Mouse (Mus musculus): ENCODE data around the gene Zcchc24. TPM values are rescaled to one million over a fixed set of nuclear protein-coding genes. Genes with fewer than 3 reads are reported as not detected.

The Zcchc24 gene
- polyA plus RNA-seq, 1 experiment from 2014 or later: 6.6 TPM

GRCm38 (mm10) chr14:25682020-25682419 is 86.8 kb downstream of the Zcchc24 start:
- ATAC-seq: no peak
- no peaks in the 10 kb centered on the region for H3K9me3 ChIP-seq (replicated peaks)
- H3K27me3 ChIP-seq: no peaks in the 10 kb centered on the region
- H3K4me1 ChIP-seq: no peaks in the 10 kb centered on the region
- no peak overlapping the region for H3K4me2 ChIP-seq
- no peaks in the 10 kb centered on the region for H3K36me3 ChIP-seq (ENCODE audit: poor library complexity, severe bottlenecking)
- WGBS: 84% methylated on average over 6 of the region's 6 CpGs
- H3K4me3 ChIP-seq: no peak overlapping the region
- H3K9ac ChIP-seq: no peak overlapping the region
- H3K27ac ChIP-seq: no peak overlapping the region

GRCm38 (mm10) chr14:25679625-25680024 is 89.2 kb downstream of the Zcchc24 start:
- H3K4me2 ChIP-seq: no peak overlapping the region
- no peaks in the 10 kb centered on the region for H3K36me3 ChIP-seq (ENCODE audit: poor library complexity, severe bottlenecking)
- no peaks in the 10 kb centered on the region for H3K27me3 ChIP-seq
- no peak overlapping the region for H3K9ac ChIP-seq
- no peak overlapping the region for H3K4me3 ChIP-seq
- H3K27ac ChIP-seq: no peak overlapping the region
- H3K4me1 ChIP-seq: no peaks in the 10 kb centered on the region
- ATAC-seq: no peak
- no peaks in the 10 kb centered on the region for H3K9me3 ChIP-seq (replicated peaks)
- 76% methylated on average over 7 of the region's 7 CpGs for WGBS

GRCm38 (mm10) chr14:25667587-25667986 is 101.3 kb downstream of the Zcchc24 start:
- no peak for ATAC-seq
- no peaks in the 10 kb centered on the region for H3K27me3 ChIP-seq
- H3K9ac ChIP-seq: no peak overlapping the region
- H3K4me3 ChIP-seq: no peak overlapping the region
- no peaks in the 10 kb centered on the region for H3K4me1 ChIP-seq
- no peak overlapping the region for H3K27ac ChIP-seq
- no peaks in the 10 kb centered on the region for H3K9me3 ChIP-seq (replicated peaks)
- H3K4me2 ChIP-seq: no peak overlapping the region
- WGBS: 79% methylated on average over 3 of the region's 3 CpGs
- peaks cover 52% of the 10 kb centered on the region for H3K36me3 ChIP-seq (ENCODE audit: poor library complexity, severe bottlenecking)

DNA sequence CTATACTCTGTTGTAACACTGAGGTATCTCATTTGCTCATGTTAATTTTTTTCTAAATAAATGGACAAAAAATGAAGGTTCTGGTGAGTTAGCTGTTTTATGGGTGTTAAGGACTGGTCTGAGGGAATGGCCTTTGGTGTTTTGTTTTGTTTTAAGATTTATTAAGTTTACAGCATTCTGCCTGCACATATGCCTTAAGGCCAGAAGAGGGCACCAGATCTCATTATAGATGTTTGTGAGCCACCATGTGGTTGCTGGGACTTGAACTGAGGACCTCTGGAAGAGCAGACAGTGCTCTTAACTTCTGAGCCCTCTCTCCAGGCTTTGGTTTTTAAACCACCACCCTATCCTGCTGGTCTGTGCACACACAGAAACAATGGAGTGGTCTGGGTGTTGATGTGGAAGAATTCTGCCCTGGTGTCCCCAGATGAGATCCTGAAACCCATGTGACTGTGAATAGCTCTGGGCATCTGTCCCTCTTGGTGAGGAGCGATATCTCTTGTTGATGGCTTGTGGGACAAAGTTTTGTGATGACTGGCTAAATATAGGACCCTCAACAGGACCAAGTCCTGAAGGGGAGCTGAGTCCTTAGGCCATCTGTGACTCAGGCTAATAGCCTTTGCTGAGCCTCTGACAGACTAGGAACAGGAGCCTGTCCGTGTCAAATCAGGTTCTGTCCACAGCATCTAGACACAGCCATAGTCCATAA is 102.0 kb downstream of the Zcchc24 start:
- Histone ChIP-seq H3K9ac (no peak overlapping the region), H3K4me1 (no peaks in the 10 kb centered on the region), H3K36me3 (ENCODE audit: poor library complexity, severe bottlenecking) (peaks cover 59% of the 10 kb centered on the region), H3K4me2 (no peak overlapping the region), H3K27ac (no peak overlapping the region), H3K27me3 (no peaks in the 10 kb centered on the region), H3K9me3 (replicated peaks) (no peaks in the 10 kb centered on the region), H3K4me3 (no peak overlapping the region)
- no peak for ATAC-seq
- 93% methylated on average over 2 of the region's 2 CpGs for WGBS

- WGBS: 71% methylated on average over 19 of the region's 19 CpGs
- Histone ChIP-seq H3K4me3 (no peak overlapping the region), H3K27me3 (no peaks in the 10 kb centered on the region), H3K9ac (no peak overlapping the region), H3K27ac (peak overlapping the region; percentile 20; the same call in 1 of the 2 replicates), H3K9me3 (replicated peaks) (no peaks in the 10 kb centered on the region), H3K4me2 (no peak overlapping the region), H3K4me1 (no peaks in the 10 kb centered on the region), H3K36me3 (ENCODE audit: poor library complexity, severe bottlenecking) (peaks cover 73% of the 10 kb centered on the region)
- ATAC-seq: 0 out of 2 replicates have a peak, but pooled peaks have one; percentile 44
These were observed 103.4 kb downstream of the Zcchc24 start for GRCm38 (mm10) chr14:25665314-25665970.

- peak overlapping the region; percentile 62 for H3K27ac ChIP-seq
- H3K9ac ChIP-seq: no peak overlapping the region
- no peaks in the 10 kb centered on the region for H3K27me3 ChIP-seq
- H3K36me3 ChIP-seq (ENCODE audit: poor library complexity, severe bottlenecking): peaks cover 85% of the 10 kb centered on the region
- no peak overlapping the region for H3K4me2 ChIP-seq
- 76% methylated on average over 7 of the region's 7 CpGs for WGBS
- H3K4me3 ChIP-seq: no peak overlapping the region
- no peaks in the 10 kb centered on the region for H3K4me1 ChIP-seq
- ATAC-seq: no peak
- H3K9me3 ChIP-seq (replicated peaks): no peaks in the 10 kb centered on the region
These were observed 104.5 kb downstream of the Zcchc24 start for GRCm38 (mm10) chr14:25664310-25664695.

DNA sequence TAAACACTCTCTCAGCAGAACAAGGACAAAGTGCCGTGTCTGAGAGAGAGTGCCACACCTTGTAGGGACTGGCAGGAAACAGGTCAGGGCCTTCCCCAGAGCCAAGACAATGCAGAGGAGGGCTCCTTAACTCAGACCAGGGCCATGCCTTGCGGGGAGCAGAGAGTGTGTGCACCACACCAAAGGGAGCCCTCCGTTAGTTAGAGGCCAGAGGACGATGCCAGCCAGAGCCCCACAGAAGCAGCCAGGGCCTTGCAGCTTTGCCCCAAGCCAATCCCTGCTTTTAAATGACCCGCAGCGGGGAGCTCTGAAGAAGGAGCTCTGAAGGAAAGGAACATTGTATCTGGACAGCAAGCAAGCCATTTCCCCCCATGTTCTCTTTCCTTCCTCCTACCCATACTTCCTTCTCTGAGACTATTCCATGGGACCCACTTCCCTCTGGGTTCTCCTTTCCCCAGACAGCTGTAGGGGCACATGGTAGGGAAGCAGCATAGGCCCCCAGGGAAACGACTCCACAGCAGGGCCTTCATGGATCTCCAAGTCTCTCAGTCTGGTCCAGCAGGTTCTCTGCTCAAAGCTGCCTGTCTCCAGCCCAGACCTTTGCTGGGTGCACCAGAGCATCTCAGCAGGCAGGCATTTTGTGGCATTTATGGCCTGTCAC is 105.1 kb downstream of the Zcchc24 start:
- Histone ChIP-seq H3K27ac (peak overlapping the region; percentile 62), H3K4me3 (no peak overlapping the region), H3K9me3 (replicated peaks) (no peaks in the 10 kb centered on the region), H3K4me1 (no peaks in the 10 kb centered on the region), H3K4me2 (no peak overlapping the region), H3K27me3 (no peaks in the 10 kb centered on the region), H3K36me3 (ENCODE audit: poor library complexity, severe bottlenecking) (peaks cover 86% of the 10 kb centered on the region), H3K9ac (no peak overlapping the region; the same call in 1 of the 2 replicates)
- no peak for ATAC-seq
- 80% methylated on average over 7 of the region's 7 CpGs for WGBS

Other genes starting within 250 kb of the Zcchc24 start
- 22.8 and 29.5 TPM in 2 replicates for gene Ppif, start 74.9 kb downstream of the Zcchc24 start, polyA plus RNA-seq (2015; fragmentation: Nextera tagmentation; extraction: Ambion mirVana)
- 1.8 and 2.1 TPM in 2 replicates for gene Anxa11, start 73.1 kb upstream of the Zcchc24 start, polyA plus RNA-seq (2015; fragmentation: Nextera tagmentation; extraction: Ambion mirVana)
- not detected in 2 replicates for gene Plac9a, start 134.1 kb upstream of the Zcchc24 start, polyA plus RNA-seq (2015; fragmentation: Nextera tagmentation; extraction: Ambion mirVana)
- gene Tmem254a, start 158.6 kb upstream of the Zcchc24 start, polyA plus RNA-seq (2015; fragmentation: Nextera tagmentation; extraction: Ambion mirVana): 2.5 and 3.4 TPM in 2 replicates
- gene Cphx1, start 169.3 kb upstream of the Zcchc24 start, polyA plus RNA-seq (2015; fragmentation: Nextera tagmentation; extraction: Ambion mirVana): not detected in 2 replicates
- 3.5 and 4.1 TPM in 2 replicates for gene Duxbl1, start 209.5 kb upstream of the Zcchc24 start, polyA plus RNA-seq (2015; fragmentation: Nextera tagmentation; extraction: Ambion mirVana)